Mouse (Mus musculus): ENCODE results near the gene Bmpr2.
"Not testable (repeated sequence)": the region's sequence is repeated elsewhere in the genome, so short reads cannot be mapped to it uniquely, and the experiment has no call there.

Bmpr2 gene

GRCm38 (mm10) chr1:59763164-59763768 lies at the start of gene Bmpr2:
Gene Bmpr2, plus strand, starts transcription at chr1:59763400.
- DNase-seq (ENCODE audit: low spot score) = peak; percentile 31

GRCm38 (mm10) chr1:59719900-59720299 lies 43.3 kb upstream of the Bmpr2 start:
- peak; percentile 13 for DNase-seq (ENCODE audit: low spot score)

GRCm38 (mm10) chr1:59725661-59726060 lies 37.5 kb upstream of the Bmpr2 start:
- no peak for DNase-seq (ENCODE audit: low spot score)

- DNase-seq (ENCODE audit: low spot score) = no peak
Observed at GRCm38 (mm10) chr1:59730106-59730505, 33.1 kb upstream of the Bmpr2 start.

DNA sequence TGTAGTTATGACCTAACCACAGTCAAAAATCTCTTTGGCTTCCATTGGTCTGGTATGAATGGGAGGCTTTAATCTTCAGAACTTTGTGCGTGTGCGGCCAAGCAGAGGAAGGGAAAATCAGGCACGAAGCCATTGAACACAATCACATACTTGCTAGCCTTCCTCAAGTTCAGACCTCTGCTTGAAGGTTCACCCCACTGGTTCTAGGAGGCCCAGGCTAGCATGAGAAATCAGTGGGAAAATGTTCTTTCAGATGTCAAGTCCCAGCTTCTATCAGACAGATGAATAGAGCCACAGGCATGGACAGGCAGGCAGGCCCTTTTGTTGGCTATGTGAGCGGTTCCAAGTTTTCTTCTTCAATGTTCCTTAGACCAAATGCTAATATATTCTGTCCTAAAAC lies 32.5 kb upstream of the Bmpr2 start:
- DNase-seq (ENCODE audit: low spot score) = no peak

DNA sequence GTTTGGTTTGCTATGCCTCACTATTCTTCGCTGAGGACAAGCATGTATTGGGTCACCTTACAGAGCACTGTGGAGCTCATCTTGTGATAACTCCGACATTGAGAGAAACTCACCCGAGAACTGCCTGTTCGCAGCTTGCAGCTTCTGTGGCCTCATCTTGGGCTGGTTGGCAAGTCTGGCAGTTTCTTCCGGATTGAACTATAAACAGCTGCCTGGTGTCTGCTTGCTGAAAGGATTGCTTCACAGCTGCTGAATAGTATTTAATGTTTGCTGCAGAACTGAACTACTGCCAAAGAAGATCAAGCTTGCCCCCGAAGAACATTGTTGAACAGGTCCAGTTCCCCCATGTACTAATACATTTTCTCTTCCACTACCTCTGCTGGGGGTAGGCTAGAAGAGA lies 29.1 kb upstream of the Bmpr2 start:
- DNase-seq (ENCODE audit: low spot score) = no peak

- no peak for DNase-seq (ENCODE audit: low spot score)
Observed at GRCm38 (mm10) chr1:59738768-59739414, 24.3 kb upstream of the Bmpr2 start.

DNA sequence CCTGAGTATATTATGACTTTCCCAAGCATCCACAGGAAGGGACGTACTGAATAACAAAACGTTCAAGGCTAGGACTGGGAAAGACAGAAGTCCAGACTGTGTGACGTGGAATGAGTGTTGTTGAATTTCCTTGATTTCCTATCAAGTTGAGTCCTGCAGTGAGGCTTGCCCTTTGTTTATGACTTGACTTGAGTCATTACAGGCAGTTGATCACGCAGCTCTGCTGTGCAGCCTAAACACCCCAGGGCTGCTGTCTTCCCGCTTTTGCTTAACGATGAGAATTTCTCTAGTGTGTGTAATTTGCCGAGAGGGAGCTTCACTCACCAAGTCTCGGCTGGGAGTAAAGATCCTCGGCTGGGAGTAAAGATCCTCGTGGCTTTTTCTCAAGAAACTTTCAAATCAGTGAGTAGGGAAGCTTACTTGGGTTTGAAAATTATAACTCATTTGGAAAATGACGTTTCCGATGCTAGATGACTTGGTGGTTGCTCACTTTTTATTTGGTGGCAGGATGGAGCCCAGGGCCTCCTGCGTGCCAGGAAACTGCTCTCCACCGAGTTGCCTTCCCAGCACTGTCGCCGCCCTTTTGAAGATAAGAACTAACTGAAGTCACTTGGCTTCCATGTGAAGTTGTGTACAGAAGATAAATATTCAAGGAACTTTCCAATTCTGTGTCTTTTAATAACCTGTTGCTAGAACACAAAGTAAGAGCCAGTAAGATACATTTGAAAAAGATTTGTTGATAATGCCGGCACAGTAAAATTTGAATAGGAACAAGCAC lies 23.4 kb upstream of the Bmpr2 start:
- DNase-seq (ENCODE audit: low spot score) = no peak

- no peak for DNase-seq (ENCODE audit: low spot score)
Observed at GRCm38 (mm10) chr1:59749047-59749446, 14.2 kb upstream of the Bmpr2 start.

- DNase-seq (ENCODE audit: low spot score) = not testable (repeated sequence)
Observed at GRCm38 (mm10) chr1:59749724-59750123, 13.5 kb upstream of the Bmpr2 start.

DNA sequence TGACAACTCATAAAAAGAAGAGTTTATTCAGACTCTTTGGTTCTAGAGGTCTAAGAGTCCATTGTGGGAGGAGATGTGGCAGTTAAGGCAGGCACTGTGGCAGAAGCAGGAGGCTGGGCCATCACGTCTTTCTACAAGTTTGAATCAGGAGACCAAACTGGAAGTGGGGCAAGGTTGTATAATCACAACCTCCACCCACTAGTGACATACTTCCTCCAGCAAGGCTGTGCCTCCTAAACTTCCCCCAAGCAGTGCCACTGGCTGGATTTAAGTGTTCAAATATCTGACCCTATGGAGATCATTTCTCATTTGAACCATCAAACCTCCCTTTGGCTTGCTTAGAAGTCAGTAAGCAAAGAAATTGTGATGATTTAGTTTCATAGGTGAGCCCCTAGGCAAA lies 7.9 kb upstream of the Bmpr2 start:
- no peak for DNase-seq (ENCODE audit: low spot score)

DNA sequence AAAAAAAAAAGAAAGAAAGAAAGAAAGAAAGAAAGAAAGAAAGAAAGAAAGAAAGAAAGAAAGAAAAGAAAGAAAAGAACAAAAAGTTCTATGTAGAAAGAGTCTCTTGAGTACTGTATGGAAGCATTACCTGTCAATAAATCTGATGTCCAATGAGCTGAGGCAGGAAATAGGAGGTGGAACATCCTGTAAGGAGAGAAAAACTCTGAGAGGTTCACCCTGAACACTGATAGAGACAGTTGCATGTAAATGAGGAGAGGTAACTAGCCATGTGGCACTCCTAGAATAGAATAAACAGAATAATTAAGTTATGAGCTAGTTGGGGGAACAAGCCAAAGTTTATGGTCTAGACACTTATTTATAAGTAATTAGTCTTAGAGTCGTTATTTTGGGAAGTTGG lies 4.9 kb upstream of the Bmpr2 start:
- DNase-seq (ENCODE audit: low spot score) = no peak

DNA sequence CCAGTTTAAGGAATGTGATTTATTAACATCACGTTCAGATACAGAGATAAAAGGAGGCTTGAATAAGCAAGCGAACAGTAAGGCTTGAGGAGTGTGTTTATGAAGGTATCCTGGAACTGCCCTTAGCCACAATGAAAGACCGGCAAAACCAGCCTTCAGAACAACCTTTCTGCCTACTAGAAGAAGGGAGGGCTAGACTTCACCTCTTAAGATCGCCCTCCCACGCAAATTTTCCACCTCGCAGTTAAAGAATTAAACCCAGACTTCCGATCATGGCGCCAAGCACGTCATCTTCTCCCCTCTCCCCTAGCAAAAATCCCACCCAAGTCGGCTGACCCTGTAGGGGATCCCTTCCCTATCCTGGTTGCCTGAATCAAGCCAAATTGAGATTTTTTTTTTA lies 992 bp upstream of the Bmpr2 start:
- peak; percentile 6 for DNase-seq (ENCODE audit: low spot score)

- peak; percentile 18 for DNase-seq (ENCODE audit: low spot score)
Observed at GRCm38 (mm10) chr1:59762651-59763163, 493 bp upstream of the Bmpr2 start.

- no peak for DNase-seq (ENCODE audit: low spot score)
Observed at GRCm38 (mm10) chr1:59763781-59764251, 616 bp downstream of the Bmpr2 start.

GRCm38 (mm10) chr1:59764407-59764971 lies 1.3 kb downstream of the Bmpr2 start:
- no peak for DNase-seq (ENCODE audit: low spot score)

- no peak for DNase-seq (ENCODE audit: low spot score)
Observed at GRCm38 (mm10) chr1:59765279-59765678, 2.1 kb downstream of the Bmpr2 start.

- no peak for DNase-seq (ENCODE audit: low spot score)
Observed at GRCm38 (mm10) chr1:59766626-59767025, 3.4 kb downstream of the Bmpr2 start.

GRCm38 (mm10) chr1:59771871-59772270 lies 8.7 kb downstream of the Bmpr2 start:
- no peak for DNase-seq (ENCODE audit: low spot score)

DNA sequence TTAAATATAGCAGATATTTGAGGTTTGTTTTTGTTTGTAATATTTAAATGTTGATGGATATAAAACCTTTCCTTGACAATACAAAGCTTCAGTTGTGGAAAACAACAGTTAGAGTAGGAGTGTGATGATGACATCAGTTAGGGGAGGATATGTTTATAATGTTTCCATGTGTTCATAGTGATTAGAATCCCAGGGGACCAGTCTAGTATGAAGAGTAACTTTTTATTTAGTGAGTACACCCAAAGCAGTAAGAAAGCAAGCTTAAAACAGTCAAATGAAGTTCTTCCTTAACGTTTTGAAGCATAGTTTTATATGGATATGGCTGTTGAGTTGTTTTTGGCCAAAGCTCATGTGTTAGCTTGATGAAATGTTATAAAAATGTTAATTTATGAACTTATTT lies 17.9 kb downstream of the Bmpr2 start:
- no peak for DNase-seq (ENCODE audit: low spot score)

DNA sequence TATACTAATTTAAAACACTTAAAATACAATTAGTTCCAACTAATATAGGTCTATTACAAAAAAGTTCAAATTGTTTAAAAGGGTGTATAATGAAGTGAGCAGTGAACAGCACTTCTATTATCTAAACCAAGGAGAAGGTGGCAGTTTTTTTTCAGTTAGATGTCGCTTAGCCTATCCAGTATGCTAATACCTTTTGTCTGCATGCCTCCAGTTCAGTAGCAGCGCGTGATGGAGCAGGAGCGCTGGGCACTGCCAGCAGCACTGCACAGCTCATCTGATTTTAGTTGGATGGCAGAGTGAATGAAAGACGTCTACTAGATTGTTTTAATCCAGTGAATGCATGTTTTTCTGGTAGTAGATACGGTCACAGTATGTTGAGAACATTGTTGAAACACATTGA lies 25.8 kb downstream of the Bmpr2 start:
- no peak for DNase-seq (ENCODE audit: low spot score)

- no peak for DNase-seq (ENCODE audit: low spot score)
Observed at GRCm38 (mm10) chr1:59789741-59790140, 26.5 kb downstream of the Bmpr2 start.

- peak; percentile 27 for DNase-seq (ENCODE audit: low spot score)
Observed at GRCm38 (mm10) chr1:59795336-59795735, 32.1 kb downstream of the Bmpr2 start.
